Mouse (Mus musculus) myocyte (in vitro differentiated cells): ENCODE measurements around the gene Myl12a. TPM values are rescaled to one million over a fixed set of nuclear protein-coding genes. Genes with fewer than 3 reads are reported as not detected.
"Not testable (repeated sequence)": the region's sequence is repeated elsewhere in the genome, so short reads cannot be mapped to it uniquely, and the experiment has no call there.

Experiments used
- H3K27me3 ChIP-seq: one replicate; pipeline ENCODE4 v1.6.1; 2011; ENCODE audit not compliant: control insufficient read depth, insufficient read depth, insufficient read length
- H3K36me3 ChIP-seq: one replicate; pipeline ENCODE4 v1.6.1; 2011; ENCODE audit not compliant: control insufficient read depth, insufficient read depth
- H3K4me2 ChIP-seq: one replicate; pipeline ENCODE4 v1.6.1; 2011; ENCODE audit warnings: low read depth, control low read depth
- H3K4me3 ChIP-seq: one replicate; pipeline ENCODE4 v1.5.1; 2011; ENCODE audit warnings: mild to moderate bottlenecking, control low read depth, moderate library complexity
- H3K79me2 ChIP-seq: one replicate; pipeline ENCODE4 v1.6.1; 2011; ENCODE audit not compliant: control insufficient read depth, insufficient read depth
- H3ac ChIP-seq: one replicate; pipeline ENCODE4 v1.6.1; 2011; ENCODE audit not compliant: control insufficient read depth, insufficient read length
- CEBPB ChIP-seq: IDR thresholded peaks from 2 replicates; pipeline ENCODE4 v1.6.1; 2011; ENCODE audit warnings: mild to moderate bottlenecking, moderate library complexity; ENCODE audit not compliant: poor library complexity, insufficient read depth, severe bottlenecking
- E2F4 ChIP-seq: IDR thresholded peaks from one replicate; pipeline ENCODE4 v1.6.1; 2011; ENCODE audit warnings: mild to moderate bottlenecking, control low read depth, moderate library complexity; ENCODE audit not compliant: insufficient read depth
- MAX ChIP-seq: IDR thresholded peaks from one replicate; pipeline ENCODE4 v1.6.1; 2011; ENCODE audit warnings: low read depth, mild to moderate bottlenecking, control low read depth
- MYOD1 ChIP-seq, 3 experiments: IDR thresholded peaks; one replicate each; pipeline ENCODE4 v1.6.1; 2011; ENCODE audit warnings: control low read depth in 2 of 3, low read depth in 2 of 3, mild to moderate bottlenecking in 2 of 3, moderate library complexity in 1 of 3; ENCODE audit not compliant: insufficient read length in 2 of 3, control insufficient read depth in 1 of 3
- MYOG ChIP-seq, 3 experiments: IDR thresholded peaks; one replicate each; pipeline ENCODE4 v1.6.1; 2011; ENCODE audit warnings: control low read depth in 2 of 3, low read depth in 2 of 3, mild to moderate bottlenecking in 2 of 3; ENCODE audit not compliant: insufficient read length in 2 of 3, control insufficient read depth in 1 of 3, insufficient read depth in 1 of 3
- POLR2A ChIP-seq: IDR thresholded peaks from one replicate; pipeline ENCODE4 v1.6.1; 2011; ENCODE audit warnings: low read depth, mild to moderate bottlenecking, control low read depth, moderate library complexity; ENCODE audit not compliant: insufficient read length
- POLR2AphosphoS2 ChIP-seq: IDR thresholded peaks from one replicate; pipeline ENCODE4 v1.6.1; 2011; ENCODE audit warnings: low read depth, control low read depth; ENCODE audit not compliant: insufficient read length
- REST ChIP-seq: IDR thresholded peaks from one replicate; pipeline ENCODE4 v1.6.1; 2011; ENCODE audit warnings: mild to moderate bottlenecking, control low read depth, moderate library complexity; ENCODE audit not compliant: insufficient read depth, insufficient read length
- SRF ChIP-seq: IDR thresholded peaks from one replicate; pipeline ENCODE4 v1.6.1; 2011; ENCODE audit warnings: low read depth; ENCODE audit not compliant: control insufficient read depth, insufficient read length
- TCF12 ChIP-seq: IDR thresholded peaks from one replicate; pipeline ENCODE4 v1.6.1; 2011; ENCODE audit warnings: mild to moderate bottlenecking, control low read depth; ENCODE audit not compliant: poor library complexity, insufficient read depth, severe bottlenecking
- TCF3 ChIP-seq: IDR thresholded peaks from one replicate; pipeline ENCODE4 v1.6.1; 2011; ENCODE audit warnings: low read depth, control low read depth; ENCODE audit not compliant: insufficient read length
- USF1 ChIP-seq: IDR thresholded peaks from one replicate; pipeline ENCODE4 v1.6.1; 2011; ENCODE audit warnings: low read depth, mild to moderate bottlenecking, control low read depth, moderate library complexity
- polyA plus RNA-seq: library from polyadenylated mRNA; unstranded; fragments of >200 nt; fragmentation: generic; extraction: Trizol; gene quantifications from one replicate; pipeline ENCODE4 v1.2.1, GENCODE M21; 2012; ENCODE audit warnings: missing spikeins

Myl12a gene
- polyA plus RNA-seq, 1 experiment: 880 TPM

GRCm38 (mm10) chr17:70968606-70969191, 34.0 kb downstream of the Myl12a start:
- Histone ChIP-seq H3K4me2 (peak overlapping the region; percentile 56), H3K27me3 (no peaks in the 10 kb centered on the region), H3K36me3 (peaks cover 6% of the 10 kb centered on the region), H3K79me2 (no peaks in the 10 kb centered on the region), H3ac (no peak overlapping the region), H3K4me3 (no peak overlapping the region)
- TF ChIP-seq TCF12: no peak

DNA sequence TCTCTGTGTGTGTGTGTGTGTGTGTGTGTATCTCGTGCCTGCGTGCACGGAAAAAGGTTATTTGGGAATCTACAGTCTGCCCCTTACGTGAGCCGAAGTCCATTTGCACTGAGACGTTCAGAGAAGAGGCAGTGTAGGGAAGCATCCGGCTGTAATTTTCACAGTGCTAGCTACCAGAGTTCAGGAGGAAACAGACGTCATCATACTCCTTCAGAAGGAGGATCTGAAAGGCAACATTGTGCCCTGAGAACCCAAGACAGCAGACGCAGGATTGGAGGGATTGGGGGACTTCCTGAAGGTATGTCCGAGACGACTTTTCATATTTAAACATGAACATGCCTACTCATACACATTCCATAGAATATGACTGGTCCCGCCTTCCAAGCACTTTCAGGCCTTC, 35.0 kb downstream of the Myl12a start:
- Histone ChIP-seq H3K79me2 (no peaks in the 10 kb centered on the region), H3K4me3 (no peak overlapping the region), H3ac (no peak overlapping the region), H3K4me2 (no peak overlapping the region), H3K36me3 (no peaks in the 10 kb centered on the region), H3K27me3 (no peaks in the 10 kb centered on the region)
- TF ChIP-seq MYOD1 (IDR thresholded peaks at IDR 0.05; ENCODE audit: control insufficient read depth in 1 of 3, insufficient read length in 2 of 3, low read depth in 2 of 3): no peak
- TF ChIP-seq CEBPB: no peak
- no peak for TF ChIP-seq MYOG (IDR thresholded peaks at IDR 0.05; ENCODE audit: control insufficient read depth in 1 of 3, insufficient read depth in 1 of 3, insufficient read length in 2 of 3, low read depth in 2 of 3)
- TF ChIP-seq POLR2AphosphoS2: no peak
- TF ChIP-seq POLR2A: no peak
- no peak for TF ChIP-seq TCF12
- no peak for TF ChIP-seq REST
- no peak for TF ChIP-seq USF1
- no peak for TF ChIP-seq SRF
- TF ChIP-seq MAX: no peak
- no peak for TF ChIP-seq E2F4
- no peak for TF ChIP-seq TCF3

DNA sequence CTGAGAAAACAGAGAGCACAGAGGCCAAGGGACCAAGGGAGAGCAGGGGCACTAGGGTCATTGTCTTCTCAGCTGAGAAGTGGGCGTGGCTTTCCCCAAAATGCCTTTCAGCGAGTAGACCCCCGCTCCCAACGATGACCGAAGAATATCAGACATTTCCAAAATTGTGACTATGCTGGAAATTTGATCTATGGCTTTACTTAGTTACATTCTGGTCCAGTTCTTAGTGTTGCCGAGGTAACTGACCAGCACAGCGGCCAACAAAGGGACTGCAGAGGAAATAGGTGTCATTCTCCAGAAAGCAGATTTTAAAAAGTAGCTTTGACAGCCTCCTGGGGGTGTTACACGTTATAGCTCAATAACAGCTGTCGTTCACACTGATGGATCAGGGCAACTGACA, 35.5 kb downstream of the Myl12a start:
- no peaks in the 10 kb centered on the region for H3K79me2 ChIP-seq
- TF ChIP-seq MAX (no peak), SRF (no peak)
- H3ac ChIP-seq: no peak overlapping the region
- no peak overlapping the region for H3K4me3 ChIP-seq
- H3K36me3 ChIP-seq: no peaks in the 10 kb centered on the region
- no peak overlapping the region for H3K4me2 ChIP-seq
- no peaks in the 10 kb centered on the region for H3K27me3 ChIP-seq

GRCm38 (mm10) chr17:70966126-70966525, 36.6 kb downstream of the Myl12a start:
- TF ChIP-seq MAX (no peak), MYOG (IDR thresholded peaks at IDR 0.05; ENCODE audit: control insufficient read depth in 1 of 3, insufficient read depth in 1 of 3, insufficient read length in 2 of 3, low read depth in 2 of 3) (no peak), CEBPB (no peak), TCF12 (no peak), SRF (no peak), USF1 (no peak), REST (no peak), E2F4 (no peak), MYOD1 (IDR thresholded peaks at IDR 0.05; ENCODE audit: control insufficient read depth in 1 of 3, insufficient read length in 2 of 3, low read depth in 2 of 3) (no peak), POLR2AphosphoS2 (no peak)
- Histone ChIP-seq H3K79me2 (no peaks in the 10 kb centered on the region), H3ac (no peak overlapping the region), H3K4me3 (no peak overlapping the region), H3K27me3 (no peaks in the 10 kb centered on the region), H3K4me2 (no peak overlapping the region), H3K36me3 (no peaks in the 10 kb centered on the region)

- H3K79me2 ChIP-seq: no peaks in the 10 kb centered on the region
- no peaks in the 10 kb centered on the region for H3K27me3 ChIP-seq
- H3ac ChIP-seq: no peak overlapping the region
- no peak overlapping the region for H3K4me2 ChIP-seq
- no peak overlapping the region for H3K4me3 ChIP-seq
- no peaks in the 10 kb centered on the region for H3K36me3 ChIP-seq
- TF ChIP-seq TCF12: no peak
- TF ChIP-seq CEBPB: no peak
- TF ChIP-seq MAX: no peak
- no peak for TF ChIP-seq E2F4
- TF ChIP-seq SRF: no peak
- TF ChIP-seq POLR2AphosphoS2: no peak
- no peak for TF ChIP-seq REST
- no peak for TF ChIP-seq USF1
- TF ChIP-seq TCF3: no peak
- TF ChIP-seq MYOG (IDR thresholded peaks at IDR 0.05; ENCODE audit: control insufficient read depth in 1 of 3, insufficient read depth in 1 of 3, insufficient read length in 2 of 3, low read depth in 2 of 3): no peak
- TF ChIP-seq MYOD1 (IDR thresholded peaks at IDR 0.05; ENCODE audit: control insufficient read depth in 1 of 3, insufficient read length in 2 of 3, low read depth in 2 of 3): no peak
- TF ChIP-seq POLR2A: no peak
These were observed 37.4 kb downstream of the Myl12a start for GRCm38 (mm10) chr17:70965281-70965680.

GRCm38 (mm10) chr17:70963546-70963945, 39.1 kb downstream of the Myl12a start:
- H3ac ChIP-seq, H3K27me3 ChIP-seq, H3K4me2 ChIP-seq, H3K36me3 ChIP-seq, H3K79me2 ChIP-seq, H3K4me3 ChIP-seq: not testable (repeated sequence)
